Mouse (Mus musculus) bone marrow, adult 2 months (tissue): Measurements from ENCODE around the gene Ccdc173. TPM values are rescaled to one million over a fixed set of nuclear protein-coding genes. Genes with fewer than 3 reads are reported as not detected.

Experiments used
- H3K27ac ChIP-seq: fragments of 200-500 bp; 2 replicates; pipeline ENCODE4 v1.5.1; 2012; ENCODE audit warnings: low read depth, mild to moderate bottlenecking, control low read depth, inconsistent platforms, low read length; ENCODE audit not compliant: control insufficient read depth, poor library complexity, insufficient read depth
- H3K4me1 ChIP-seq: fragments of 200-500 bp; 2 replicates; pipeline ENCODE4 v1.6.1; 2011; ENCODE audit warnings: low read length; ENCODE audit not compliant: control insufficient read depth, insufficient read depth
- H3K4me3 ChIP-seq: fragments of 200-500 bp; replicated peaks from 2 replicates; pipeline ENCODE3; 2011; ENCODE audit warnings: mild to moderate bottlenecking, low read depth, low read length, control low read depth; ENCODE audit not compliant: control insufficient read depth
- CTCF ChIP-seq: fragments of 200-500 bp; IDR thresholded peaks from 2 replicates; pipeline ENCODE4 v1.5.1; 2011; ENCODE audit warnings: low read length, control low read depth; ENCODE audit not compliant: control insufficient read depth, insufficient read depth
- POLR2A ChIP-seq: fragments of 200-500 bp; IDR thresholded peaks from 2 replicates; pipeline ENCODE4 v1.6.1; 2011; ENCODE audit warnings: low read depth, mild to moderate bottlenecking, control low read depth, low read length, borderline replicate concordance; ENCODE audit not compliant: control insufficient read depth
- WGBS: fragments of 180-500 bp; shearing (Covaris S2); methylation state at CpG from one replicate; pipeline ENCODE4 v1.1.7; 2018; 5-methylcytosine and 5-hydroxymethylcytosine counted together
- polyA plus RNA-seq: library from polyadenylated mRNA; stranded (reverse); fragments of >200 nt; gene quantifications from 2 replicates; pipeline ENCODE4 v1.2.4, GENCODE M21; 2011; ENCODE audit warnings: low replicate concordance; ENCODE audit not compliant: missing spikeins, insufficient read depth, insufficient read length

The Ccdc173 gene
- polyA plus RNA-seq, 1 experiment, result 1.9 TPM

GRCm38 (mm10) chr2:69714126-69714525 is 75.2 kb downstream of the Ccdc173 start:
- TF ChIP-seq POLR2A (no peak), CTCF (no peak)
- Histone ChIP-seq H3K27ac (no peak overlapping the region), H3K4me1 (peaks cover 2% of the 10 kb centered on the region), H3K4me3 (no peak overlapping the region)
- 74% methylated on average over 5 of the region's 5 CpGs for WGBS

GRCm38 (mm10) chr2:69713626-69714014 is 75.8 kb downstream of the Ccdc173 start:
- TF ChIP-seq CTCF (no peak), POLR2A (no peak)
- Histone ChIP-seq H3K4me3 (no peak overlapping the region), H3K27ac (no peak overlapping the region), H3K4me1 (peaks cover 2% of the 10 kb centered on the region)
- 15% methylated on average over 4 of the region's 4 CpGs for WGBS

- Histone ChIP-seq H3K27ac (no peak within 1 kb of the TSS), H3K4me1 (peaks cover 2% of the 10 kb centered on the region), H3K4me3 (peak within 1 kb of the TSS; percentile 80)
- WGBS, result under 1% methylated on average over 39 of the region's 39 CpGs
- TF ChIP-seq CTCF (no peak), POLR2A (no peak)
Measured at GRCm38 (mm10) chr2:69712981-69713625, 76.3 kb downstream of the Ccdc173 start, which contains the start of gene Fastkd1. Fastkd1 (minus strand) TSS chr2:69713516.

GRCm38 (mm10) chr2:69712171-69712570 is 77.2 kb downstream of the Ccdc173 start:
- Histone ChIP-seq H3K27ac (no peak overlapping the region), H3K4me3 (no peak overlapping the region), H3K4me1 (peaks cover 2% of the 10 kb centered on the region)
- 89% methylated on average over 14 of the region's 14 CpGs for WGBS
- no peak for TF ChIP-seq CTCF
- TF ChIP-seq POLR2A, result no peak

Other genes with a start within 250 kb of the Ccdc173 start
- gene Lrp2, start 203.5 kb downstream of the Ccdc173 start, polyA plus RNA-seq, result 0.35 TPM in 1 of 2 replicates, not detected in the other
- gene Bbs5, start 142.4 kb downstream of the Ccdc173 start, polyA plus RNA-seq, result 5.6 TPM in 1 of 2 replicates, not detected in the other
- 0.60 TPM in 1 of 2 replicates, not detected in the other for gene Klhl41, start 119.5 kb downstream of the Ccdc173 start, polyA plus RNA-seq
- 2.0 and 5.9 TPM in 2 replicates for gene Fastkd1, start 76.1 kb downstream of the Ccdc173 start, polyA plus RNA-seq
- gene Ppig, start 67.0 kb downstream of the Ccdc173 start, polyA plus RNA-seq, result 43.1 and 83.4 TPM in 2 replicates
- 6.6 and 13.8 TPM in 2 replicates for gene Phospho2, start within 50 bp of the Ccdc173 start, polyA plus RNA-seq
- 4.9 and 6.2 TPM in 2 replicates for gene Klhl23, start 32.4 kb upstream of the Ccdc173 start, polyA plus RNA-seq
- gene Ssb, start 72.0 kb upstream of the Ccdc173 start, polyA plus RNA-seq, result 186 and 240 TPM in 2 replicates
- gene Mettl5, start 96.0 kb upstream of the Ccdc173 start, polyA plus RNA-seq, result 8.8 and 10.8 TPM in 2 replicates
- 17.1 and 20.8 TPM in 2 replicates for gene Ubr3, start 107.7 kb upstream of the Ccdc173 start, polyA plus RNA-seq
- not detected in 2 replicates for gene Myo3b, start 249.6 kb upstream of the Ccdc173 start, polyA plus RNA-seq